Mouse (Mus musculus): ENCODE measurements around the gene Cyth3.
A peak's percentile ranks its signal among the peaks of the same experiment; 100 is the strongest.

Gene Cyth3

GRCm38 (mm10) chr5:143678634-143679271 is 56.5 kb downstream of the Cyth3 start:
- H3K27me3 ChIP-seq (ENCODE audit: control insufficient read depth, insufficient read depth, low read length, poor library complexity, severe bottlenecking), result no peaks in the 10 kb centered on the region
- no peak for DNase-seq (ENCODE audit: low read depth, low spot score)
- no peaks in the 10 kb centered on the region for H3K36me3 ChIP-seq (ENCODE audit: control insufficient read depth, insufficient read depth, low read length, poor library complexity, severe bottlenecking)

- Histone ChIP-seq H3K36me3 (ENCODE audit: control insufficient read depth, insufficient read depth, low read length, poor library complexity, severe bottlenecking) (no peaks in the 10 kb centered on the region), H3K27me3 (ENCODE audit: control insufficient read depth, insufficient read depth, low read length, poor library complexity, severe bottlenecking) (no peaks in the 10 kb centered on the region)
- DNase-seq (ENCODE audit: low read depth, low spot score), result no peak
These were observed 57.4 kb downstream of the Cyth3 start for GRCm38 (mm10) chr5:143679654-143680053.

GRCm38 (mm10) chr5:143683696-143684095 is 61.4 kb downstream of the Cyth3 start:
- Histone ChIP-seq H3K36me3 (ENCODE audit: control insufficient read depth, insufficient read depth, low read length, poor library complexity, severe bottlenecking) (no peaks in the 10 kb centered on the region), H3K27me3 (ENCODE audit: control insufficient read depth, insufficient read depth, low read length, poor library complexity, severe bottlenecking) (no peaks in the 10 kb centered on the region)
- no peak for DNase-seq (ENCODE audit: low read depth, low spot score)

GRCm38 (mm10) chr5:143684911-143685390 is 62.7 kb downstream of the Cyth3 start:
- no peak for DNase-seq (ENCODE audit: low read depth, low spot score)
- no peaks in the 10 kb centered on the region for H3K27me3 ChIP-seq (ENCODE audit: control insufficient read depth, insufficient read depth, low read length, poor library complexity, severe bottlenecking)
- no peaks in the 10 kb centered on the region for H3K36me3 ChIP-seq (ENCODE audit: control insufficient read depth, insufficient read depth, low read length, poor library complexity, severe bottlenecking)

GRCm38 (mm10) chr5:143686456-143686855 is 64.2 kb downstream of the Cyth3 start:
- no peak for DNase-seq (ENCODE audit: low read depth, low spot score)

GRCm38 (mm10) chr5:143687589-143687988 is 65.3 kb downstream of the Cyth3 start:
- H3K36me3 ChIP-seq (ENCODE audit: control insufficient read depth, insufficient read depth, low read length, poor library complexity, severe bottlenecking), result no peaks in the 10 kb centered on the region
- DNase-seq (ENCODE audit: low read depth, low spot score), result no peak
- H3K27me3 ChIP-seq (ENCODE audit: control insufficient read depth, insufficient read depth, low read length, poor library complexity, severe bottlenecking), result no peaks in the 10 kb centered on the region

More at GRCm38 (mm10) chr5:143686456-143686855, 64.2 kb downstream of the Cyth3 start:
- H3K27me3 ChIP-seq (ENCODE audit: control insufficient read depth, insufficient read depth, low read length, poor library complexity, severe bottlenecking), result no peaks in the 10 kb centered on the region
- H3K36me3 ChIP-seq (ENCODE audit: control insufficient read depth, insufficient read depth, low read length, poor library complexity, severe bottlenecking), result no peaks in the 10 kb centered on the region

- Histone ChIP-seq H3K36me3 (ENCODE audit: control insufficient read depth, insufficient read depth, low read length, poor library complexity, severe bottlenecking) (no peaks in the 10 kb centered on the region), H3K27me3 (ENCODE audit: control insufficient read depth, insufficient read depth, low read length, poor library complexity, severe bottlenecking) (no peaks in the 10 kb centered on the region)
- DNase-seq (ENCODE audit: low read depth, low spot score), result no peak
These were observed 68.1 kb downstream of the Cyth3 start for GRCm38 (mm10) chr5:143690392-143690791.

- H3K27me3 ChIP-seq (ENCODE audit: control insufficient read depth, insufficient read depth, low read length, poor library complexity, severe bottlenecking), result no peaks in the 10 kb centered on the region
These were observed 68.7 kb downstream of the Cyth3 start for GRCm38 (mm10) chr5:143690926-143691325.

GRCm38 (mm10) chr5:143696323-143696722 is 74.1 kb downstream of the Cyth3 start:
- Histone ChIP-seq H3K36me3 (ENCODE audit: control insufficient read depth, insufficient read depth, low read length, poor library complexity, severe bottlenecking) (no peaks in the 10 kb centered on the region), H3K27me3 (ENCODE audit: control insufficient read depth, insufficient read depth, low read length, poor library complexity, severe bottlenecking) (no peaks in the 10 kb centered on the region)
- DNase-seq (ENCODE audit: low read depth, low spot score), result peak; percentile 14

More at GRCm38 (mm10) chr5:143690926-143691325, 68.7 kb downstream of the Cyth3 start:
- DNase-seq (ENCODE audit: low read depth, low spot score), result no peak
- H3K36me3 ChIP-seq (ENCODE audit: control insufficient read depth, insufficient read depth, low read length, poor library complexity, severe bottlenecking), result no peaks in the 10 kb centered on the region

- Histone ChIP-seq H3K27me3 (ENCODE audit: control insufficient read depth, insufficient read depth, low read length, poor library complexity, severe bottlenecking) (no peaks in the 10 kb centered on the region), H3K36me3 (ENCODE audit: control insufficient read depth, insufficient read depth, low read length, poor library complexity, severe bottlenecking) (no peaks in the 10 kb centered on the region)
- DNase-seq (ENCODE audit: low read depth, low spot score), result peak; percentile 8
These were observed 76.2 kb downstream of the Cyth3 start for GRCm38 (mm10) chr5:143698454-143698853.

GRCm38 (mm10) chr5:143700247-143700646 is 78.0 kb downstream of the Cyth3 start:
- DNase-seq (ENCODE audit: low read depth, low spot score), result no peak
- Histone ChIP-seq H3K36me3 (ENCODE audit: control insufficient read depth, insufficient read depth, low read length, poor library complexity, severe bottlenecking) (no peaks in the 10 kb centered on the region), H3K27me3 (ENCODE audit: control insufficient read depth, insufficient read depth, low read length, poor library complexity, severe bottlenecking) (no peaks in the 10 kb centered on the region)

- no peak for DNase-seq (ENCODE audit: low read depth, low spot score)
- H3K36me3 ChIP-seq (ENCODE audit: control insufficient read depth, insufficient read depth, low read length, poor library complexity, severe bottlenecking), result no peaks in the 10 kb centered on the region
- H3K27me3 ChIP-seq (ENCODE audit: control insufficient read depth, insufficient read depth, low read length, poor library complexity, severe bottlenecking), result no peaks in the 10 kb centered on the region
These were observed 78.8 kb downstream of the Cyth3 start for GRCm38 (mm10) chr5:143701074-143701473.

- no peaks in the 10 kb centered on the region for H3K27me3 ChIP-seq (ENCODE audit: control insufficient read depth, insufficient read depth, low read length, poor library complexity, severe bottlenecking)
- H3K36me3 ChIP-seq (ENCODE audit: control insufficient read depth, insufficient read depth, low read length, poor library complexity, severe bottlenecking), result no peaks in the 10 kb centered on the region
- no peak for DNase-seq (ENCODE audit: low read depth, low spot score)
These were observed 82.8 kb downstream of the Cyth3 start for GRCm38 (mm10) chr5:143704875-143705658.

GRCm38 (mm10) chr5:143705659-143705982 is 83.4 kb downstream of the Cyth3 start:
- Histone ChIP-seq H3K27me3 (ENCODE audit: control insufficient read depth, insufficient read depth, low read length, poor library complexity, severe bottlenecking) (no peaks in the 10 kb centered on the region), H3K36me3 (ENCODE audit: control insufficient read depth, insufficient read depth, low read length, poor library complexity, severe bottlenecking) (no peaks in the 10 kb centered on the region)
- DNase-seq (ENCODE audit: low read depth, low spot score), result no peak

GRCm38 (mm10) chr5:143706030-143706821 is 84.0 kb downstream of the Cyth3 start:
- Histone ChIP-seq H3K36me3 (ENCODE audit: control insufficient read depth, insufficient read depth, low read length, poor library complexity, severe bottlenecking) (peaks cover 2% of the 10 kb centered on the region; the same call in 1 of the 2 replicates), H3K27me3 (ENCODE audit: control insufficient read depth, insufficient read depth, low read length, poor library complexity, severe bottlenecking) (no peaks in the 10 kb centered on the region)
- DNase-seq (ENCODE audit: low read depth, low spot score), result no peak

Data from splenic B cell, adult 2 months (primary cell).